Mouse (Mus musculus): ENCODE measurements around the gene Acsf3.

Gene Acsf3

DNA sequence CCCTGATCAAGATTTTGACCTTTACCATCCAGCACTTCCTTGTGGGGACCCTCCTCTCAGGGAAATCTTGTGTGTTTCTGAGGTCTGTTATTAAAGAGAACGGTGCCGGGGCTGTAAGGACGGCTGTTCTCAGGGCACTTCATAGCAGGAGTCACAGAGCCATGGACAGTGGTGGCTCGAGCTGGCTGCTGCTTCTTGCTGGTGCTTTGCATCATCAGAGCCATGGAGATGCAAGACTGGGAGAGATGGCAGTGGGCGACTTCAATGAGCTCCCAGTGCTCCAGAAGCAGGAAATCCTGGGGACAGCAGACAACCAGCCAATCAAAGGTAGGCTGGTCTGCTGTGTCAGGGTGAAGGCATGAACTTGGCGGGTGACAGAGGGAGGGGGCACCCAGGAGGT lies 14.2 kb upstream of the Acsf3 start:
- DNase-seq (ENCODE audit: low spot score): no peak

DNA sequence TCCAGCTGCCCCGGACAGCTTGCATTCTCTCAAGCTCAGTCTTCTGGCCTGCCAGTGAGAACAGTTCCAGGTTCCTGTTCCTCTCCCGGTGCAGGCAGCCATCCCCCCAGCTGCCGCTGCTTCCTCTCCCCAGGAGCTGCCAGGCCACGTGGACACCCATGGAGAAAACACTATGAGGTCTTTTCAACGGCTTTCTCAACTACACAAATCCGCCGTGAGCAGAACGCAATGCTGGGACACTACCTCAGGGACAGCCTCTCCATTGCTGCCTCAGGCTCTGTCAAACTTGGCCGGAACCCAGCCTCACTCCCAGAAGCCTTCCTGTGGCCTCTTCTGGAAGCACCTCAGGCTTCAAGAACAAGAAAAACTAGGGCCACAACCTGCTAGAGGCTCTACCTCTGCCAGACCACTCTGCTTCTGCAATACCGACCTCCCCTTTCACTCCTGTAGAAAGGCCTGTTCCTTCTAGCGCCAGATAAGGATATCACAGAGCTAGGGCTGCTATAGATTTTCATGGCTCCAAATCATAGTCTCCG lies 12.5 kb upstream of the Acsf3 start:
- DNase-seq (ENCODE audit: low spot score): no peak

DNA sequence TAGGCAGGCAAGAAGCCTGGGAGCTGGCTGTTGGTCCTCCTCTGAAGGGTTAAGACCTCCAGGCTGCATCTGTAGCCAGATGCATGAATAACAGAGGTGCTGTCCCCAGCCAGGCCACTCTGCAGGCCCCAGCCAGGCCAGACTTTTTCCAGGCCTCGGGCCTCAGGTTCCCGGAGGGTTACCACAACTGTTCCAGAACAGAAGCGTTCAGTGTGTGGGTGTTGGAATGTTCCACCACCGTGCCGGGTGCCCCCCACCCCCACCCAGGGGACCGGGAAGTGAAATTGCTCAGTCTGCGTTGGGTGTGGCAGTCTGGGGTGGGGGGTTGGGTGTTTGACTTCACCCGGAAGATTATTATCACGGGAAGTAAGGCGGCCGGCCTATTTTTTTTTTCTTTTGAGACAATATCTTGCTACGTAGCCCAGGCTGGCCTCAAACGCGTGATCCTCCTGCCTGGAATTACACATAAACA lies 12.0 kb upstream of the Acsf3 start:
- DNase-seq (ENCODE audit: low spot score): no peak

DNA sequence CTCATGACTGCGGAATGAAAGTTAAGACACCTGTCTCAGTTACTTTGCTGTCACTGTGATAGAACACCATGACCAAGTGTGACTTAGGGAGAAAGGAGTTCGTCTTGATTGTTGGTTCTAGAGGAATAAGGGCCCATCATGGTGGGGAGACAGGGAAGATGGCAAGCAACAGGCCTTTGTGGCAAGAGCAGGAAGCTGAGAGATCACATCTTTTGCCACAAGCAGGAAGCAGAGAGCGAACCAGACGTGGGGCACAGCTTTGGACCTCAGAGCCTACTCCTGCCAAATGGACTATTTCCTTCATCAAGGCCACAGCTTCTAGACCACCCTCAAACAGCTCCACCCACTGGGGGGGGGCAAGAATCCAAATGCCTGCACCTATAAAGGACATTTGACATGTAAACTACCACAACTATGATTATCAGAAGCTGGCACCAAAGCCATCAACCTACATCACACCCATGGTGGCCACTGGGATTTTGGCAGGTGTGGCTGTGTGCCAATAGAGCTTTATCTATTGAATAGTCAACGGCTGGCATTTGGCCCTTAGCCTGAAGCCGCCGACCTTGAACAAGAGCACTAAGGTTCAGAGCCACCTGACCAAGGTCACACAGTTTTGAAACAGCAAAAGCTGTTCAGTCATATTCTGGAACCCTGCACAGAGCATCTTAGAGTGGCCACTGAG lies 10.4 kb upstream of the Acsf3 start:
- no peak for DNase-seq (ENCODE audit: low spot score)

DNA sequence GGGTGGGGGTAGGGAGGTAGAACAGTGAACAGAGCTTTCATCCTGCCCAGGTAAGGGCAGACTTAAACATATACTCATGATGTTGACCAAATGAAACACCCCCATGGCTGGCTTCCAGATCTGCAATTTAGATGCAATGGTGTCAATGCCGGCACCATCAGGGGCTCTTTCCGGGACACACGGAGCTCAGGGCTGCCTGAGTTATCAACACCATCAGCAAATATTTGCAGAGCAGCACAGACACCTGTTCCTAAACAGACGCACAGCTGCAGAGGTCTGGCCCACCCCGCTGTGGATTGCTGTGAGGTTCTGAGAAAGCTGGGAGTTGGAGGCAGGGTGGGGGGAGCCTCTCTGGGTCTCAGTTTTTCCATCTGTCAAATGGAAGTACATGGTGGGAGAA lies 9.1 kb upstream of the Acsf3 start:
- no peak for DNase-seq (ENCODE audit: low spot score)

DNA sequence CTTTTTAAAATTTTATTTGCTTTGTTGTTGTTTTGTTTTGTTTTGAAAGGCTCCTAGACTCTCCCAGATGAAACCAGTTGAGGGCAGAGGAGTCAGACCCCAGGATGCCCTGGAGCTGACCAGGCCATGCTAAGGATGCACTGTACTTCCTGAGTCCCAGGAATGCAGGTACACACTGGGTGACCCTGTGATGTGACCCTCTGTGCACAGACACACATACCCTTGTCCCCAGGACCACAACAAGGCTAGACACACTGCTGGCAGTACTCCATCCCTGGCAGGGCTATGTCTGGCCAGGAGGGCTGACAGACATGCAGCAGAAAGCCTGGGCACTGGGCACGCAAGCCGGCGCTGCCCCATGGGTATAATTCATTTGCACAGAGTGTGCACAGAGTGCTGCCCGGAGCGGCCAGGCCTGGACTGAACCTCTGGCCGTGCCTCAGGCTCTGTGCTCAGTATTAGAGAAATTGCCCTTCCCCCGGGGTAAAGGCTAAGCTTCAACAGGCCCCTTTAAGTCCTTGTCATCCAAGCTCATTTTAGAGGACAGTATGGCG lies 8.6 kb upstream of the Acsf3 start:
- DNase-seq (ENCODE audit: low spot score): no peak

DNA sequence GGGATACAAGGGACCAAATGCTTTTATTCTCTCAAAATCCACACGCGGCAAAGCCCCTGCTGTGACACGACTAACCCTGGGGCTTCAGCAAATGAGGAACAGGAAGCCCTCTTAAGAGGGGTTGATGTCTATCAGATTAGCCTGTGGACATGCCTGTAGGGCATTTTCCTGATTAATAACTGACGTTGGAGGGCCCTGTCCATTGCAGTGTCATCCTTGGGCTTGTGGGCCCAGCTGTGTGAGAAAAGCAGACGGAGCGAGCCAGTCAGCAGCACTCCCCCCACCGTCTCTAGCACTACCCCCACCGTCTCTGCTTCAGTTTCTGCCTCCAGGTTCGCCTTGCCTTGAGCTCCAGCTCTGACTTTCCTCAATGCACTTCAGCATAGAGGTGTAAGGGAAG lies 8.1 kb upstream of the Acsf3 start:
- DNase-seq (ENCODE audit: low spot score): no peak

DNA sequence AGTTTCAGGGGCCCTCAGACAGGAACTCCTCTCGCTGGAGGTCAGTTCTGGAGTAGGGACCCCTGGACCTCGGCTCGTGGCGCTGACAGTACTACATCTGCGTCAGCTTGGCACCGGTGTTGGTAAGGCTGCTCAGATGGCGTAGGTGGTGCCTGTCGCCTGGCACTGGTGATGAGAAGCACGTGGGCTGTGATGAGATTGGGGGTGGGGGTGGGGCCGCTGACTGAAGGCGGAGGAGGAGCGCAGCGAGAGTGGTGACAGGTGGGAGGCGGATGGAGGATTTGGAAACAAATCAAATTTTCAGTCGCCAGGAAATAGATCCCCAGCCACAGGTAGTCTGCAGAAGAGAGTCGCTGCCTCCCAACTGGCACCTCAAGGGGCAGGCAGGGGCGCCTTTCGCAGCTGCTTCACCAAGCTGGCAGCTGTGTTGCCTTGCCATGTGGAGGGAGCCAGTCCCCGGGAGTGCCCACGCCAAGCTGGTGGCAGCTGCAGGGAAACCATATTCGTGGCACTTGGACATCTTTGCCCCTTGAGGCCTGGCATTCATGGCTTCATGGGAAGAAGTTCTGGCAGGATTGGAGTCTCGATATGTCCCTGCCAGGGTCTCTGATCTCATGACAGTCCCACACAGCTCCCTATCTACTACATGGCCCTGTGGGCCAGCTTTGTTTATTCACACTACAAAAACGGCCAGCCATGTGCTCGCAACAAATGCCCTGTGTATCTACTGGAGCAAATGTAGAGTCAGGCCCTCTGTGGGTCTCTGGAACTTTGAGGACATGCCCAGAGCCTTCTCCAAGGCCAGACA lies 5.8 kb upstream of the Acsf3 start:
- DNase-seq (ENCODE audit: low spot score): peak; percentile 32

DNA sequence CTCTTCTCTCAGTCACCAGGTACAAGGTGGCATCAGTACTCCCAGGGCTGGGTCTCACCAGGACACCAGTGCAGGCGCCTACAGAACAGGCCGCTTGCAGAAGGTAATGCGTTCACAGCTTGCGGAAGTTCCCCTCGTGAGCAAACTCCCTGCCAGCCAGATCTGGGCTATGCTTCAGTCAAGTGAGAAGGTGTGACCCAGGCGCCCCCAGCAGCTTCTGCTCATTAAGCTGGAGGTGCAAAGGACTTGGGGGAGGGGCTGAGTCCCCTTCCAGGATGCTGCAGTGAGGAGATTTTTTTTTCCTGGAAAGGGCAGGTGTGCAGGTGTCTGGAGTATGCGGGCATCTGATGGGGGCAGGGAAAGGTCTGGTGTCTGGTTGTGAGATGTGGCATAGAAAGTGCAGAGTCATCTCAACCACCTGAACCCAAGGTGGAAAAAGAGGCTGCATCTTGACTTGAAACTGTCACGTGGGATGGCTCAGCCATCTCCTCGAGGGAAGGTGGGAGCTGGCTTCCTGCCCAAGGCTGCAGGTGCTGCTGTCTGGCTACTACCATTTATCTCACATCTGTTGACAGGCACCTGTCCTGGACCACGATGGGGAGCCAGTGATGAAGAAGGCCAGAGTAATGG lies 2.7 kb upstream of the Acsf3 start:
- no peak for DNase-seq (ENCODE audit: low spot score)

DNA sequence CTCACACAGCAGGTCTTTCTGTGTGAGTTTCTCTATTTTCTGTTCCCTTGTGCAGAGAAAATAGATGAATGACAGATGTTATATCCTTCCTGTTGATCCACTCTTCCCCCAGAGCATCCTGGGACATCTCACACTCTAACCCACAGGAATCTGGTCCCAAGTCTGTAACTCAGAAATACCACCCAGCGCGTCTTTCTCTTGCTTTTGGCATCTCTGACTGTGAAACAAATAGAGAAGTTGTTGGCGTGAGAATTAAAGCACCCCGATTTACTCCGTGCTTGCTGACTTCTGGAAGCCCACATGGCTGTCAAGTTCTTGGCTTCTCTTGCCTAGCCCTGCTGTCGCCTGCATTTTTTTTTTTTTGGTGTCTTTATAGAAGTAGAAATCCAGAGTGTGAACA lies 2.4 kb downstream of the Acsf3 start:
- DNase-seq (ENCODE audit: low spot score): no peak

DNA sequence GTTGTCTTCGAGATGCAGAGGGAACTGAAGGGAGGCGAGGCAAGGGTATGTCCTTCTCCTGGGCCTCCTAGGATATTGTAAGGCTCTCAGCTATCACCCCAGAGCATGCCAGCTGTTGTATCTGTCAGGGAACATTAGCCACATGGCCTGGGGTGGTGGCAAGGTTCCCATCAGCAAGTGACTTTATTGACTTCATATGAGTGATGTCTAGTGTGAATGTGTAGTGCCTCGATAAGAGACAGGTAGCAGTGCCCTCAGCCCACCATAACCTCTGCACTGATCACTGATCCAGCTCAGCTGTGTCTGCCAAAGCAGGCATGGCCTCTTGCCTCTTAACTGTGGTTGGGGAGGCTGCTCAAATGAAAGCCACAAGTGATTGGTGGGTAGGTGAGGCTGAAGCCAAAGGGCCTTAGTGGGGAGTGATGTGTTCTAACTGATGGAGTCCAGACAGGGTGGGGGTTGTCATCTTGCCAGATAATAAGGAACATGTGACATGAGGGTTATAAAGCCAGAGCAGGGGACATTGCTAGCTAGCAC lies 3.5 kb downstream of the Acsf3 start:
- no peak for DNase-seq (ENCODE audit: low spot score)

DNA sequence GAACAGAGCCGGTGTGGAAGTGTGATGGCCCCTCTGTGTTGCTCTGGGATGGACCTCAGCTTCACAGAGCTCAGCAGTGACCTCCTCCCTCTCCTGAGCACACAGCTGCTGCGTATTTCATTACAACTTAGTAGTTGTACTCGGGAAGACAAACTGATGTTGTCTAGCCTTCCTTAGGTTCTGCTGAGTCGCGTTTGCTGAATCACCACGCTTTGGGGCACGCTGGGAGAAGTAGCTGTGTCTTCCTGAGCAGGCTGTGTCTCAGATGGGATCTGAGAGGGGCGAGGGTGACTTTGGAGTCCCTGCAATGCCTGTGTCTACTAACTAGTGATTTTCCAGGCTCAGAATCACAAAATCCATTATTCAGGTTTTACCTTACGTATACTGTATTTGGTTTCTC lies 4.0 kb downstream of the Acsf3 start:
- no peak for DNase-seq (ENCODE audit: low spot score)

DNA sequence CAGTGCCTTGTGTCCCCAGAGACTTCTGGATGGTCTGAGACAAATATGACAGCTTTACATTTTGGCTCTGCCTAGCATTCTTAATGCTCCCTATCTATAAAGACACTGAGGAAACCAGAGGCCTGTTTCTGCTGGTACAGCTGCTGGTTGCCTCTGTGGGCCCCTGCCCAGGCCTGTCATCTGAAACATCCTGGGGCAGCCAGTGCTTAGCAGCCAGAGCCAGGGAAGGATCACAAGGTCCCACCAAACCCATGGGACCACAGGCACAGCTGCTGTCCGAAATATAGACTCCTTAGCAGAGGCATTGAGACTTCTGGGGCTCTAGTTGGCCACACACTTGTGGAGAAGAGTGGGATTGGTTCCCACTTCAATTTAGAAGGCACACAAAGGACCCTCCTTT lies 9.5 kb downstream of the Acsf3 start:
- no peak for DNase-seq (ENCODE audit: low spot score)

DNA sequence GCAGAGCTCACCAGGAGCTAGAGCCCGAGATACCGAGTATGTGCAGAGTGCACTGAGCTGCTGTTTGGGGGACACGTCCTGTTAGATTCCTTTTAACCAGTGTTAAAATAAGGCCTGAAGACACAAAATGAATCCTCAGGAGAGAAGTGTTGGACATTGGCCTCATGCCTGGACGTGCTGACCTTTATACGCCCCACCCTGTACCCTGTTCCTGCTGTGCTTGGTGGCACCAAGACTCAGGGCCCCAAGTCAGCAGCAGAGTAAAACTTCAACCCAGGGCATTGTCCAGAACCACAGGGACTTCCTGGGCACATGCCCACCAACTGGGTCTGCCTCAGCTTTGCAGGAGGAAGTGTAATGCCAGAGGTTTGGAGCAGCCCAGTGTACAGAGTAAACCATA lies 14.5 kb downstream of the Acsf3 start:
- DNase-seq (ENCODE audit: low spot score): no peak

DNA sequence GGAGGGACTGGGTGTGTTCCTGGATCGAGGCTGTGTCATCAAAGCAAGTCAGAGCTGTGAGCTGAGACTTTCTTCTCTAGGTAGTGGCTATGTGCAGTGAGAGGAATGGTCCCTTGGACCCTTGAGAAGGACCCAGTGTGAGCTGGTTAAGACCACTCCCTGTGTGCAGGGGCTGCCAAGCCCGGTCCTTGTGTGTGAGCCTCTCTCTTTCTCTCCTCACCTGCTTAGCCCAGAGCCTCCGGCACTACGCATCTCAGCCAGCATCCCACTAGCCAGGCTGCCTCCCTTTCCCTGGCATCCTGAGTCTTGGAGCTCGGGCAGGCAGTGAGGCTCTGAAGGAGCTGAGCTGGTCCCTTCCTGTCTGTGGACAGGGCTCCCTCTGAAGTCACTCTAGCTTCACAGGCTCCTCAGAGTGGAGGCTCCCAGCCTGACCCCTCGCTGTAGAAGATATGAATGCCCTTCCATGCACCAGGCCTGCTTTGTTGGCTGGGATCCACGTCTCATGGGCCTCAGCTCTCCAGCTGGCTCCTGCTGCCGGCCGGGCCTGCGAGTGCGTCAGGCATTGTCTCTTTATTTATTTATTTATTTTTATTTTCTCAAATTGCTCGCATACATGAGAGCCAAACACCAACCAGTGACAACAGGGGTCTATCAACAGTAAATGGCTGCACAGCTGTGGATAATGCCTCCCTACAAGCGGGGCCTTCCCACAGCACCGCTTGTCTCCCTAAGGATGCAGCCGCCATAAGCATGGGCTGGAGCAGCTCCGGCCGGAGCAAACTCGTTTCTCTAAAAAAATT lies 18.3 kb downstream of the Acsf3 start:
- DNase-seq (ENCODE audit: low spot score): no peak

DNA sequence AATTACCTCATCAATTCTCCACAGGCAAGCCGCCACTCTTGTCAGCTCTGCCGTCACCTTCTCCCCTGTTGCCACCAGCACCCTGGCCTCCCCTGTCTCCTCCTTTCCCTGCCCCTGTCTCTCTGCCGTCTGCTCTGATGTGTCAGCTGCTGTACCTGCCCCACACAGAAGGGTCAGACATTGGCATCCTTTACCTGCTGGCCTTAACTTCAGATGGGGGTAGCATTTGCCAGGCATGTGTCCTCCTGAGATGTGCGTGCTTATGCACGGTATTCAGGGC lies 18.8 kb downstream of the Acsf3 start:
- no peak for DNase-seq (ENCODE audit: low spot score)

DNA sequence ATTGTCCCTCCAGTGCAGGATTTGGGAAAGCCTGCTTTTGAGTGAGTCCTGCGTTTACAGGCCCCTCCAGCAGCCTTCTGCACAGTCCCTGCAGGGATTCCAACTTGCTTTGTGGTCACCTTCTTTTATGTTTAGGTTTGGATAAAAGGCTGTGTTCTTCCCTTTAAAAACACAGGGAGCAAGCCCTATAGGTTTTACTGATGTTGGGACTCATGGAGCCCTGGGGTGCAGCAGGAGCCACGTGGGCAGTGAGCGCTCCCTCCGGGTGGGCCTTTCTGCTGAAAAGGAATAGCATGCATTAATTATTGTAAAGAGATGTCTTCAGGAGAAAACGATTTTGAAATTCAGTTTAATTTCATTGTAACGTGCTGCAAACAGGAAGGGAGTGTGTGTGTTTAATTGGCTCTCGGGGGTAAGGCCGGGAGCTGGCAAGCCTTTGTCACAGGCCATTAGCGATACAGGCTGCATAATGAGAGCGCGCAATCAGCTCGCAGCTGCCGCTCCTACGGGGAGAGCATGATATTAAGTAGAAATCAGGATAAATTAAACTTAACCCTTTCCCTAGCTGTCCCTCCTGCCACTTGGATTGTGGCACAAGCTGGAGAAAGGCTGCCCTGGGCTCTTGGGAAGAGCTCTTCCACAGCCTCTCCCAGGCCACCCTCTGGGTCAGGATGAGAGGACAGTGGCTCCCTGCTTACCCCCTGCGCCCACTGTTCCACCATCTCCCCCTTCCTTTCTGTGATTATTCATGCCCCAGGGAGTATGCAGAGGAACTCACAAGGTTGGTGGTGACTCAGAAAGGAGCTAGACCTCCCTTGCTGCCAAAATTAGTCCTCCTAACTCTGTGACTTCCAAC lies 28.8 kb downstream of the Acsf3 start:
- no peak for DNase-seq (ENCODE audit: low spot score)

DNA sequence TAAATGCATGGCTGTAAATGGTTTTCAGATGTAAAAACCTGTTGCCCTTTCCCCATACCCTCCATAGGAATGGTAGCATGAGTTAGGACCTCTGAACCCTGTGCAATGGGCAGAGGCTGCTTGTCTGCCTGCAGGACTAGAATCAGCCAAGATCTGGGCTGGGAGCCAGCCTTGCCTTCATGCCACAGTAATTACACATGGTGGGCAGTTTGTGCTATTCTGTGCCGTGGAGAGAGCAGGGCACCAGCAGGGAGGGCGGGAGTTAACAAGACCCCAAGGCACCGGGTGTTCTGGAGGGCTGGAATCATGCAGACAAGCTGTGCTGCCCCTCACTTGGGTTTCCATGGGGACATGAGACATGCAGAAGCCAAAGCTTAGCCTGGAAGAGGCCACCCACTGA lies 30.1 kb downstream of the Acsf3 start:
- no peak for DNase-seq (ENCODE audit: low spot score)

DNA sequence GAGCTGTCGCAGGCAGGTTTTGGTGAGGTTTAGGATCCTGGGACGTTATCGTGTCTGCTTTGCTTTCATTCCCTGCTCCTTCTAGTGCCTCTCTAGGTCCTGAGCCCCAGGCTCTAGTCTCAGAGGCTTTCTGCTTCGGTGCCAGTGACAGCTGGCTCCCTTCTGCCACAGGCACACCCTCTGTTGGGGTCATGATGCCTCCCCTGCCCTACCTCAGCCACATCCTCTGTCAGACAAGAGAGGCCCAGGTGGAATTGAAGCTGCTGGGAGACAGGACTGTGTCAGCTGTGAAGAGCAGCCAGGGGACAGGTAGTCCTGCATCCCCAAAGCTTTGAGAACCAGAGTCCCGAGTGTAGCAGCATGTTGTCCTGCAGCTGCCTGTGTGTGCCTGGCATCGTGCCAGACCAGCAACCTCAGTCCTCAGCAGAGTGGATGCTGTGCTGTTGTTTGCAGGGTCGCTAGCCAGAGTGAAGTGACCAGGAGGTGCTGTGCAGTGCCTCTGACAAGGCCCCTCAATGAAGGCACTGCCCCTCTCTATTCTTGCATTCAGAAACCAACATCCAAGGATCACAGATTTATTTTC lies 31.8 kb downstream of the Acsf3 start:
- DNase-seq (ENCODE audit: low spot score): no peak

DNA sequence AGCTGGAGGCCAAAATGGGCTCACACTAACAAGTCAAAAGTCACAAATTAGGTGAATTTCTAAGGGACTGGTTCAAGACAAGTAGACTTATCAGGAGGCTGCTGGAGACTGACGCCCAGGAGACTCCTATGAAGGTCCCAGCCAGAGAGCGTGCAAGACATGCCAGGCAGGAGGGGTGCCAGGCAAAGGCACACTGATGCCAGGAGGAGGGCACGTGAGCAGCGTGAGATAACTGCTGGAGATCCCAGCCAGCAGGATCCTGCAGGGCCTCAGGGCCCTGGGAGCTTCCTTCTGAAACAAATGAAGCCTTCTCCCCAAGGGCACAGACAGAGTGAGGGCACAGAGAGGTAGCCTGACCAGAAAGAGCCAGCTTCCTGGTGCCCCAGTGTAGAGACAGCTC lies 32.6 kb downstream of the Acsf3 start:
- no peak for DNase-seq (ENCODE audit: low spot score)

DNA sequence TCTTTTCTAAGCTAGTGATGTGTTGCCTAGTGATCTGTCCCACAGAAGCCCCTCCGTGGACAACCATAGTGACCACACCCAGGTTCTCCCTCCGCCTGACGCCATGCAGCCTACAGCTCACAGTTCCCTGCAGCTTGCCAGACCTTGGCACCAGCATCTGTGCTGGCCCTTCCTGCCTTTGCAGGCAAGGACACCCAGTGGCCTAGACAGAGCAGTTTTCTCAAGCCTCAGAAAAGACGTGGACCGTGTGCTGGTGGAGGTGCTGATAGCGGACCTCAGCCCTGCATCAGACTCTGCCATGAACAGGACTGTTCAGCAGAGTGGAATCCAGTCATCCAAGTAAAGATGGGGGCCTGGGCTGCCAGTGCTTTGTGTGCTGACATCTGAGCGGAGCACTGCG lies 35.1 kb downstream of the Acsf3 start:
- no peak for DNase-seq (ENCODE audit: low spot score)

Data from T-cell, adult 2 months (primary cell).